Mouse (Mus musculus) erythroblast, embryonic 14.5 days (primary cell): ENCODE results near the gene Fam187b. TPM values are rescaled to one million over a fixed set of nuclear protein-coding genes. Genes with fewer than 3 reads are reported as not detected.
"Not testable (repeated sequence)": the region's sequence is repeated elsewhere in the genome, so short reads cannot be mapped to it uniquely, and the experiment has no call there.

Source experiments
- H3K27me3 ChIP-seq: 2 replicates; pipeline ENCODE4 v1.6.1; 2012; ENCODE audit warnings: inconsistent platforms; ENCODE audit not compliant: control insufficient read depth
- H3K36me3 ChIP-seq: 2 replicates; pipeline ENCODE4 v1.6.1; 2012; ENCODE audit warnings: mild to moderate bottlenecking, inconsistent platforms; ENCODE audit not compliant: control insufficient read depth
- H3K4me1 ChIP-seq: 2 replicates; pipeline ENCODE4 v1.6.1; 2012; ENCODE audit warnings: inconsistent platforms; ENCODE audit not compliant: control insufficient read depth
- H3K4me3 ChIP-seq: replicated peaks from 2 replicates; pipeline ENCODE3; 2012; ENCODE audit warnings: moderate library complexity, mild to moderate bottlenecking, inconsistent platforms
- H3K9me3 ChIP-seq: 2 replicates; pipeline ENCODE4 v1.6.1; 2012; ENCODE audit warnings: low read length, inconsistent platforms, mixed read lengths; ENCODE audit not compliant: control insufficient read depth
- GATA1 ChIP-seq: IDR thresholded peaks from 2 replicates; pipeline ENCODE4 v1.6.1; 2012; ENCODE audit warnings: low read length, inconsistent platforms, mixed read lengths
- TAL1 ChIP-seq: IDR thresholded peaks from 3 replicates; pipeline ENCODE4 v1.6.1; 2012; ENCODE audit warnings: low read length, inconsistent platforms, mixed read lengths
- polyA plus RNA-seq: library from polyadenylated mRNA; stranded (reverse); fragments of >175 nt; gene quantifications from 2 replicates; pipeline ENCODE4 v1.2.3, GENCODE M21; 2012

Fam187b gene
- polyA plus RNA-seq, 1 experiment: not detected

- H3K27me3 ChIP-seq: no peaks in the 10 kb centered on the region
- TF ChIP-seq GATA1: no peak
- no peak for TF ChIP-seq TAL1
- H3K4me1 ChIP-seq: no peaks in the 10 kb centered on the region
- H3K4me3 ChIP-seq: no peak overlapping the region
- peaks cover 45% of the 10 kb centered on the region for H3K36me3 ChIP-seq
- no peaks in the 10 kb centered on the region for H3K9me3 ChIP-seq
Measured at GRCm38 (mm10) chr7:30945876-30946275, 27.7 kb upstream of the Fam187b start.

GRCm38 (mm10) chr7:30949902-30950301, 23.7 kb upstream of the Fam187b start:
- not testable (repeated sequence) for H3K27me3 ChIP-seq, H3K9me3 ChIP-seq, H3K4me3 ChIP-seq, H3K4me1 ChIP-seq
- H3K36me3 ChIP-seq: peaks cover 85% of the 10 kb centered on the region

- Histone ChIP-seq H3K9me3 (no peaks in the 10 kb centered on the region), H3K4me1 (peaks cover 22% of the 10 kb centered on the region), H3K4me3 (no peak overlapping the region), H3K27me3 (no peaks in the 10 kb centered on the region), H3K36me3 (peaks cover 71% of the 10 kb centered on the region)
- TF ChIP-seq GATA1 (no peak), TAL1 (no peak)
Measured at GRCm38 (mm10) chr7:30952441-30953265, 20.9 kb upstream of the Fam187b start.

GRCm38 (mm10) chr7:30953459-30953858, 20.1 kb upstream of the Fam187b start:
- H3K27me3 ChIP-seq: no peaks in the 10 kb centered on the region
- peaks cover 71% of the 10 kb centered on the region for H3K36me3 ChIP-seq
- H3K9me3 ChIP-seq: no peaks in the 10 kb centered on the region
- no peak overlapping the region for H3K4me3 ChIP-seq
- TF ChIP-seq GATA1 (no peak), TAL1 (no peak)
- H3K4me1 ChIP-seq: peaks cover 30% of the 10 kb centered on the region

- Histone ChIP-seq H3K4me3 (no peak overlapping the region), H3K4me1 (peaks cover 35% of the 10 kb centered on the region), H3K9me3 (no peaks in the 10 kb centered on the region), H3K27me3 (no peaks in the 10 kb centered on the region), H3K36me3 (peaks cover 73% of the 10 kb centered on the region)
- no peak for TF ChIP-seq GATA1
- TF ChIP-seq TAL1: no peak
Measured at GRCm38 (mm10) chr7:30954036-30954435, 19.6 kb upstream of the Fam187b start.

GRCm38 (mm10) chr7:30954971-30955520, 18.5 kb upstream of the Fam187b start:
- no peak for TF ChIP-seq TAL1
- no peak for TF ChIP-seq GATA1
- Histone ChIP-seq H3K36me3 (peaks cover 66% of the 10 kb centered on the region), H3K9me3 (no peaks in the 10 kb centered on the region), H3K4me1 (peaks cover 37% of the 10 kb centered on the region), H3K4me3 (peak overlapping the region; percentile 97), H3K27me3 (no peaks in the 10 kb centered on the region)

GRCm38 (mm10) chr7:30955584-30956356, 17.8 kb upstream of the Fam187b start:
- TF ChIP-seq TAL1 (no peak), GATA1 (no peak)
- H3K27me3 ChIP-seq: no peaks in the 10 kb centered on the region
- peak overlapping the region; percentile 97 for H3K4me3 ChIP-seq
- peaks cover 38% of the 10 kb centered on the region for H3K4me1 ChIP-seq
- no peaks in the 10 kb centered on the region for H3K9me3 ChIP-seq
- H3K36me3 ChIP-seq: peaks cover 59% of the 10 kb centered on the region

- Histone ChIP-seq H3K4me3 (peak overlapping the region; percentile 97), H3K4me1 (peaks cover 38% of the 10 kb centered on the region), H3K9me3 (no peaks in the 10 kb centered on the region), H3K36me3 (peaks cover 53% of the 10 kb centered on the region), H3K27me3 (no peaks in the 10 kb centered on the region)
- TF ChIP-seq GATA1 (no peak), TAL1 (no peak)
Measured at GRCm38 (mm10) chr7:30956357-30956751, 17.2 kb upstream of the Fam187b start.

- H3K4me1 ChIP-seq: peaks cover 38% of the 10 kb centered on the region
- H3K27me3 ChIP-seq: peaks cover under 1% of the 10 kb centered on the region; the same call in 1 of the 2 replicates
- H3K4me3 ChIP-seq: peak within 1 kb of the TSS; percentile 97
- no peaks in the 10 kb centered on the region for H3K9me3 ChIP-seq
- TF ChIP-seq TAL1 (no peak), GATA1 (no peak)
- peaks cover 49% of the 10 kb centered on the region for H3K36me3 ChIP-seq
Measured at GRCm38 (mm10) chr7:30956756-30957366, 16.7 kb upstream of the Fam187b start, which contains the start of gene Usf2. TSS of gene Usf2 (minus strand) at chr7:30956803.
